Mouse (Mus musculus): ENCODE data around the gene P2rx7. TPM values are rescaled to one million over a fixed set of nuclear protein-coding genes. Genes with fewer than 3 reads are reported as not detected.

The P2rx7 gene
- 4.3 and 6.2 TPM in 2 replicates for polyA plus RNA-seq (2012; rRNA removed)

GRCm38 (mm10) chr5:122643701-122644100, at the start of gene P2rx7:
Gene P2rx7 (plus strand): TSS chr5:122643911.

GRCm38 (mm10) chr5:122613908-122614732, 29.6 kb upstream of the P2rx7 start, which contains the start of gene Ift81:
Gene Ift81 (minus strand): TSS chr5:122614518.

DNA sequence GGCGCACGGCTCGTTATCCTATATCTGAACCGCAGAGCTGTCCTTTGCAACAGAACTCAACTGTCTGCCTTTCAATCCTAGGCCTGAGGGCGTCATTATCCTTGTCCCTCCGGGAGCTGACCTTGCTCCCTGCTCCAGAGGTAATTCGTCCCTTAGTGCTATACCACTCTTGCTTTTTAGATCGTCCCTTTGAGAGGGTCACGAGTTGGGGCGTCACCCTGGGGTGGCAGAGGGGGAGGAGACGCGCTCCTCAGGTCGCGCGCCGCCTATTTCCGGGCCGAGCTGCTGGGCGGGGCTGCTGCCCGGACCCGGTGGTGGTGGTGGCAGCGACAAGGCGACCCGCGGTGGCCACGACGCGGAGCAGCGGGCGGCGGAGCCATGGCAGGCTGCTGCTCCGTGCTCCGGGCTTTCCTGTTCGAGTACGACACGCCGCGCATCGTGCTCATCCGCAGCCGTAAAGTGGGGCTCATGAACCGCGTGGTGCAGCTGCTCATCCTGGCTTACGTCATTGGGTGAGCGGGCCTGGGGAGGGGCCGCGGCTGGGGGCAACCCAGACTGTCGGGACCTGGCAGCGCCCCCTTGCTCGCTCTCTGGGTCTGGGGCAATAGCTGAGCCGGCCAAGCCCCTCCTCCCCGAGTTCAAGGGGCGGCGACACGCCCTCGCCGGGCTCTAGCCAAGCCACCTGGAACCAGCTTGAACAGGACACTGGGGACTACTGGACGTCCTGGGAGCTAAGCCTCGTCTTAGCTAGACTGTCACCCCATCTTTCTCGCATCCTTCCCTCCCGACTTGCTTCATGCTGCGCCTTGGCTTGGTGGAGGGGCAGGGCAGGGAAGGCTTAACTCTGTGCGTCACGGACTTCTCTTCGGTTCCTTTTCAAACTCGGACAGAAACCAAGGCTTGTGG, 63.8 kb downstream of the P2rx7 start, which contains the start of gene P2rx4:
P2rx4 (plus strand) TSS at position 269 of the 906 bp plus-strand sequence.

Other genes starting within 250 kb of the P2rx7 start
- 51.0 and 54.3 TPM in 2 replicates for gene Anapc7, start 222.2 kb upstream of the P2rx7 start, polyA plus RNA-seq (2012; rRNA removed)
- gene Atp2a2, start 141.7 kb upstream of the P2rx7 start, polyA plus RNA-seq (2012; rRNA removed), result 102 and 113 TPM in 2 replicates
- 29.1 and 31.4 TPM in 2 replicates for gene Ift81, start 29.4 kb upstream of the P2rx7 start, polyA plus RNA-seq (2012; rRNA removed)
- 10.0 and 11.9 TPM in 2 replicates for gene P2rx4, start 63.6 kb downstream of the P2rx7 start, polyA plus RNA-seq (2012; rRNA removed)
- 50.2 and 53.3 TPM in 2 replicates for gene Camkk2, start 135.5 kb downstream of the P2rx7 start, polyA plus RNA-seq (2012; rRNA removed)
- 648 and 686 TPM in 2 replicates for gene Anapc5, start 177.4 kb downstream of the P2rx7 start, polyA plus RNA-seq (2012; rRNA removed)
- gene Rnf34, start 206.1 kb downstream of the P2rx7 start, polyA plus RNA-seq (2012; rRNA removed), result 33.9 and 38.7 TPM in 2 replicates

Measured in central nervous system, embryonic 14 days (tissue).